Mouse (Mus musculus) megakaryocyte, embryonic 14.5 days (primary cell): ENCODE data around the gene Rbks.

ENCODE experiments used
- FLI1 ChIP-seq: IDR thresholded peaks from 2 replicates; pipeline ENCODE4 v1.6.1; 2012; ENCODE audit warnings: low read length, inconsistent platforms, mixed read lengths
- GATA1 ChIP-seq: IDR thresholded peaks from 3 replicates; pipeline ENCODE4 v1.6.1; 2012; ENCODE audit warnings: mixed read lengths, low read length, inconsistent platforms, borderline replicate concordance

GRCm38 (mm10) chr5:31640542-31640941 is 56.9 kb downstream of the Rbks start:
- TF ChIP-seq FLI1, result no peak
- no peak for TF ChIP-seq GATA1
